In the genomic region with DNA sequence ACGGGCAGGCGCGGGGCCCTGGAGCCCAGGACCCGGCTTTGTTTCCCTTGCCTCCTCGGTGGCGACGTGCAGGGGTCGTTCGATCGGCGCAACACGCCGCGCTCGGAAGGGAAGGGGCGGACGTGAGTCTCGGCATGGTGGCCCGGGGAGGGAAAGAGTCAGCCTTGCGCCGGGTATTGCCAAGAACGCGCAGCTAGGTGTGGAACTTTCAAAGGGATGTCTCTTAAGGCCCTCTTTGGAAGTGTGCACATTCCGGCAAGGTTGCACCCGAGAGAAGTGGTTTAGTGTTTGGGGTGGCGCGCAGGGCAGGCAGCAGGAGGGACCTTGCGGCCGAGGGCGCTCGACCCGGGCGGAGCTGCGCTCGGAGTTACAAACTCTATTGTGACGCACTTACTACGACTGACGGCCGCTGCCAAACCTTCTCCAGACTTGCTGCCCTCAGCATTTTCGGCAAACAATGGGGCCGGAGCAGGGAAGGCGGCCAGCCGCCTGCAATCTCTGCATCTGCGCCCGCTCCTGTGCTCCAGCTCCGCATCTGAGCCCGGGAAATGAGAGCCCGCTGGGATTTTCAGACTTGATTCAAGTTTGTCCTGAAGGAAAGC, we compare ENCODE assay signal across 8 mouse cellular contexts. TPM values are rescaled to one million over a fixed set of nuclear protein-coding genes. Genes with fewer than 3 reads are reported as not detected.
DNase-seq lines count a peak whose midpoint lies in the region; ATAC-seq and TF ChIP-seq lines count a peak whose summit lies in the region.

No protein-coding gene starts in this region.

- WGBS in embryonic facial prominence, embryonic 13.5 days: under 1% methylated on average over 48 of the region's 48 CpGs
- WGBS in kidney, adult 2 months: under 1% methylated on average over 48 of the region's 48 CpGs
- 0% methylated on average over 46 of the region's 48 CpGs for WGBS in midbrain, embryonic 16.5 days

- peak; percentile 29 for ATAC-seq in embryonic facial prominence, embryonic 13.5 days (ENCODE audit: insufficient number of reproducible peaks, insufficient read depth, low FRiP score, low TSS enrichment, low read depth)
- peak; percentile 12; the same call in 1 of the 2 replicates for ATAC-seq in midbrain, embryonic 16.5 days

- H3K36me3 ChIP-seq in embryonic facial prominence, embryonic 13.5 days: peaks cover 21% of the 10 kb centered on the region
- H3K36me3 ChIP-seq in kidney, adult 2 months (ENCODE audit: control insufficient read depth, insufficient read depth, low read length): no peaks in the 10 kb centered on the region
- no peaks in the 10 kb centered on the region for H3K36me3 ChIP-seq in midbrain, embryonic 16.5 days (ENCODE audit: control insufficient read depth, insufficient read depth, low read length)
- H3K36me3 ChIP-seq in splenic B cell, adult 2 months (ENCODE audit: control insufficient read depth, insufficient read depth, low read length, poor library complexity, severe bottlenecking): peaks cover 6% of the 10 kb centered on the region

- H3K9ac ChIP-seq in embryonic facial prominence, embryonic 13.5 days: peak overlapping the region; percentile 81
- H3K9ac ChIP-seq in midbrain, embryonic 16.5 days (ENCODE audit: low read depth, low read length): peak overlapping the region; percentile 71

- H3K27ac ChIP-seq in embryonic facial prominence, embryonic 13.5 days: peak overlapping the region; percentile 92
- H3K27ac ChIP-seq in kidney, adult 2 months (ENCODE audit: insufficient read depth, low read depth, low read length): peak overlapping the region; percentile 63
- peak overlapping the region; percentile 73 for H3K27ac ChIP-seq in midbrain, embryonic 16.5 days (ENCODE audit: low read length)

- H3K4me2 ChIP-seq in embryonic facial prominence, embryonic 13.5 days: peak overlapping the region; percentile 92
- peak overlapping the region; percentile 99 for H3K4me2 ChIP-seq in midbrain, embryonic 16.5 days (ENCODE audit: low read length)

- peaks cover 50% of the 10 kb centered on the region for H3K4me1 ChIP-seq in embryonic facial prominence, embryonic 13.5 days
- peaks cover 9% of the 10 kb centered on the region for H3K4me1 ChIP-seq in kidney, adult 2 months (ENCODE audit: control insufficient read depth, insufficient read depth, low read length)
- H3K4me1 ChIP-seq in midbrain, embryonic 16.5 days (ENCODE audit: control insufficient read depth, insufficient read depth, low read length): peaks cover 37% of the 10 kb centered on the region

- peak overlapping the region; percentile 76 for H3K4me3 ChIP-seq in embryonic facial prominence, embryonic 13.5 days
- peak overlapping the region; percentile 52 for H3K4me3 ChIP-seq in kidney, adult 2 months (ENCODE audit: insufficient read depth, low read depth, low read length)
- H3K4me3 ChIP-seq in midbrain, embryonic 16.5 days (ENCODE audit: low read depth, low read length): peak overlapping the region; percentile 74

- TF ChIP-seq POLR2A in kidney, adult 2 months (IDR thresholded peaks at IDR 0.05; ENCODE audit: low read depth, low read length): no peak

- H3K9me3 ChIP-seq in embryonic facial prominence, embryonic 13.5 days: no peaks in the 10 kb centered on the region
- H3K9me3 ChIP-seq in midbrain, embryonic 16.5 days (replicated peaks; ENCODE audit: control insufficient read depth, low read length, poor library complexity, severe bottlenecking): no peaks in the 10 kb centered on the region

- TF ChIP-seq CTCF in kidney, adult 2 months (conservative IDR thresholded peaks at IDR 0.05; ENCODE audit: insufficient read depth, insufficient read length, low read depth, low read length): no peak

- H3K27me3 ChIP-seq in embryonic facial prominence, embryonic 13.5 days: peaks cover 28% of the 10 kb centered on the region
- no peaks in the 10 kb centered on the region for H3K27me3 ChIP-seq in kidney, adult 2 months (replicated peaks; ENCODE audit: control insufficient read depth, insufficient read depth, low read length)
- H3K27me3 ChIP-seq in midbrain, embryonic 16.5 days (ENCODE audit: control insufficient read depth, insufficient read depth, low read depth, low read length): peaks cover 11% of the 10 kb centered on the region; the same call in 1 of the 2 replicates
- no peaks in the 10 kb centered on the region; the same call in 1 of the 2 replicates for H3K27me3 ChIP-seq in splenic B cell, adult 2 months (ENCODE audit: control insufficient read depth, insufficient read depth, low read length, poor library complexity, severe bottlenecking)

- peak; percentile 67 to 70 for DNase-seq in B cell, adult 2 months
- peak; percentile 81 for DNase-seq in adrenal gland, postnatal 25 days
- peak; percentile 88 for DNase-seq in heart, adult 8-10 months (ENCODE audit: low spot score)
- peak; percentile 93 for DNase-seq in kidney, adult 2 months
- peak; percentile 72 for DNase-seq in liver
- DNase-seq in splenic B cell, adult 2 months (ENCODE audit: low read depth, low spot score): peak; percentile 61

RNA-seq across cellular contexts. Expression of gene Bcl2l11, which starts 2.0 kb away (rescaled TPM):
- total RNA-seq in adrenal gland, postnatal 25 days (2021): 17.9 and 20.2 TPM in 2 replicates
- polyA plus RNA-seq in embryonic facial prominence, embryonic 13.5 days (2015; fragmentation: Nextera tagmentation; extraction: Ambion mirVana): 20.8 and 23.6 TPM in 2 replicates
- 10 to 100 TPM in 2 of 4 experiments, 1 to 10 TPM in 2; 7.6 to 16.4 (median 11.3) TPM for total RNA-seq in heart, adult 8-10 months (2022)
- polyA plus RNA-seq in kidney, adult 2 months (2012; rRNA removed): 7.1 and 7.8 TPM in 2 replicates
- polyA plus RNA-seq in midbrain, embryonic 16.5 days (2015; fragmentation: Nextera tagmentation; extraction: Ambion mirVana): 7.4 and 9.4 TPM in 2 replicates

Comparison
In these comparisons a context has a peak if more than half of its experiments do, and no peak if none do; other contexts are left out.
1. Peak in every context shown above with its lines: DNase-seq, ATAC-seq, H3K4me3 ChIP-seq and H3K27ac ChIP-seq.